Mouse (Mus musculus) cortical plate, adult 2 months (tissue): ENCODE measurements around the gene Atp5d.

Experiments
- CTCF ChIP-seq: fragments of 200-500 bp; IDR thresholded peaks from 2 replicates; pipeline ENCODE4 v1.5.1; 2011; ENCODE audit warnings: mild to moderate bottlenecking, control low read depth, low read length; ENCODE audit not compliant: insufficient read depth; ENCODE audit errors: extremely low read depth
- POLR2A ChIP-seq: fragments of 200-500 bp; IDR thresholded peaks from 2 replicates; pipeline ENCODE4 v1.6.1; 2011; ENCODE audit warnings: mild to moderate bottlenecking, low read length, control low read depth; ENCODE audit not compliant: insufficient read depth; ENCODE audit errors: extremely low read depth

GRCm38 (mm10) chr10:80157141-80157929 is 18.9 kb downstream of the Atp5d start:
- TF ChIP-seq POLR2A (peak; percentile 16; the same call in 1 of the 2 replicates), CTCF (no peak)
